Mouse (Mus musculus): ENCODE data around the gene Trpm1.

Trpm1 gene

GRCm38 (mm10) chr7:64286566-64286965 is 132.9 kb downstream of the Trpm1 start:
- DNase-seq (ENCODE audit: extremely low read depth, low read depth, low spot score), result no peak

GRCm38 (mm10) chr7:64287414-64288091 is 133.9 kb downstream of the Trpm1 start, which contains the start of gene Mtmr10:
TSS of gene Mtmr10 (plus strand) at chr7:64287653.
- DNase-seq (ENCODE audit: extremely low read depth, low read depth, low spot score), result peak; percentile 55

GRCm38 (mm10) chr7:64289416-64289815 is 135.8 kb downstream of the Trpm1 start:
- no peak for DNase-seq (ENCODE audit: extremely low read depth, low read depth, low spot score)

GRCm38 (mm10) chr7:64290431-64290830 is 136.8 kb downstream of the Trpm1 start:
- DNase-seq (ENCODE audit: extremely low read depth, low read depth, low spot score), result no peak

GRCm38 (mm10) chr7:64291722-64292121 is 138.1 kb downstream of the Trpm1 start:
- no peak for DNase-seq (ENCODE audit: extremely low read depth, low read depth, low spot score)

GRCm38 (mm10) chr7:64296286-64297010 is 142.8 kb downstream of the Trpm1 start:
- DNase-seq (ENCODE audit: extremely low read depth, low read depth, low spot score), result no peak

GRCm38 (mm10) chr7:64310241-64310640 is 156.6 kb downstream of the Trpm1 start:
- no peak for DNase-seq (ENCODE audit: extremely low read depth, low read depth, low spot score)

GRCm38 (mm10) chr7:64310756-64311155 is 157.1 kb downstream of the Trpm1 start:
- no peak for DNase-seq (ENCODE audit: extremely low read depth, low read depth, low spot score)

GRCm38 (mm10) chr7:64312811-64313210 is 159.2 kb downstream of the Trpm1 start:
- DNase-seq (ENCODE audit: extremely low read depth, low read depth, low spot score), result no peak

Measured in fat pad, adult 2 months (tissue).